Mouse (Mus musculus) right cerebral cortex, postnatal 36 days (tissue): ENCODE measurements at regions not wholly inside any gene's neighbourhood (a gene's known extent, or its start where the extent isn't known, plus 50 kb on each side); places are given as distances from the start of the nearest gene placed in this dataset.
"Not testable (repeated sequence)": the region's sequence is repeated elsewhere in the genome, so short reads cannot be mapped to it uniquely, and the experiment has no call there.

ENCODE experiments used
- DNase-seq, 2 experiments: peaks; one replicate each; pipeline ENCODE4 v3.0.0; 2022; ENCODE audit warnings: low spot score in 2 of 2, mixed read lengths in 1 of 2

DNA sequence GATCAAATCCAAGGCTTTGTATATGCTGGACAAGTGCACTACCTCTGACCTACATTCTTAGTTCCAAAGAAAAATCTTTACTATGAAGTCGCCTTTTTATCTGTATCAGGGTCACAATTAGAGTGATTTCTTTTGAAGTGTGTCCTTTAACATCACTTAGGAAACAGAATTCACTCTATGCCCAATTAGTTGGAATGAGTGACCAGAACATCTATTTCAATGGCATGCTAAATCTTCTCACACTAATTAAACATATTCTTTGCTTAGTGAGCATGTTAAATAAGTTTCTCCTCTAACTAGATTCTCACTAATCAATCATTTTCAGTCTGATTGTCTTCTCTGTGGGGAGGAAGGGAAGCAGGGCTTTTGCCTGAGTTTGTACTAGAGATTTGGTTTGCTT lies 84.9 kb downstream of the Arl6ip6 start:
- DNase-seq: no peak

- no peak for DNase-seq
Measured at GRCm38 (mm10) chr2:53301712-53302423, 110.3 kb downstream of the Arl6ip6 start.

- DNase-seq: peak in 1 of 2 experiments; percentile 0
Measured at GRCm38 (mm10) chr2:53330680-53331079, 139.2 kb downstream of the Arl6ip6 start.

DNA sequence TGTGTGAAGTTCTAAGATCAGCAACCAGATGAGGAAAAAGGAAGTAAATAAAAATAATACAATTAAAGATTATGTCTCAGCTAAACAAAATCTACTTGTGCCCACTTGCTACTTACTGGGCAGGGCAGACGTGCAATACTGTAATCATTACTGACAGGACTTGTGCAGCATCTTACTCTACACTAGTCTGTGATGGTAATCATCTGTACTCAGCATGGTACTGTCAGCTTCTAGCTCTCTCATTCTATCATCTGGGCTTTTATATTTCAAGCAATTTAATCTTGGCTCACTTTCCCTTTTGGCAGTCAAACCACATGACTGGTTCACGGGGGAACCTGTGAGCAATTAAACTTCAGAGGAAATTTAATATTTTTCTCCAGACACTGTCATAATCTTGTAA lies 167.5 kb downstream of the Arl6ip6 start:
- DNase-seq: no peak

- DNase-seq: peak in 1 of 2 experiments; percentile 9
Measured at GRCm38 (mm10) chr2:53382348-53382747, 190.8 kb downstream of the Arl6ip6 start.

DNA sequence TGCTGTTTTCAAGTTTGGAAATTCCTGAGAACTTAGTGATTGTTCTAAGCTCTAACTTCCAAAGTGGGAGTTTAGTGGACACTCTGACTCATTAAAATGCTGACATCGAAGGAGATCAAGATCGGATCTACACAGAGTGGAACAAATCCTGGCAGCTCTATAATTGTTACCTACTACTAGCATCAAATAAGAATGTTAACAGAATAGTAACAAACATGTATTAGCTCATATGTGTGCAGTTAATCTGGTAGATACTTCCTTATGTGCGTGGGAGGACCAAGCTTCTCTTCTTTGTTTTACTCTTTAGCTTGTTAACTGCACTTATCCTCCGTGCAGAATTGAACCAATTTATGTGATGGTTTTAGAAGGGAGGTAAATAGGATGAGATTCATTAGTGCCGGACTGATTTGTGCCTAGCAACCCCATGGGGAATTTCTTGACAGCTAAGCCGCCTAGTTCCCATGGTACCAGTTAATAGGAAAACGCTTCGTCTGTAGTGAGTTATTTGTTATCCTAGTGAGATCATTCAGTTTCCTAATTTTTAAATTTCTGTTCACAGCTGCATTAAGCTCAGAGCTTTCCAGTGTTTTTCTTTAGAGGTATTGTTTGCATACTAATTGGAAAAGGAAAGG lies 193.1 kb downstream of the Arl6ip6 start:
- no peak for DNase-seq

GRCm38 (mm10) chr2:53388652-53389051 lies 197.1 kb downstream of the Arl6ip6 start:
- DNase-seq: no peak

DNA sequence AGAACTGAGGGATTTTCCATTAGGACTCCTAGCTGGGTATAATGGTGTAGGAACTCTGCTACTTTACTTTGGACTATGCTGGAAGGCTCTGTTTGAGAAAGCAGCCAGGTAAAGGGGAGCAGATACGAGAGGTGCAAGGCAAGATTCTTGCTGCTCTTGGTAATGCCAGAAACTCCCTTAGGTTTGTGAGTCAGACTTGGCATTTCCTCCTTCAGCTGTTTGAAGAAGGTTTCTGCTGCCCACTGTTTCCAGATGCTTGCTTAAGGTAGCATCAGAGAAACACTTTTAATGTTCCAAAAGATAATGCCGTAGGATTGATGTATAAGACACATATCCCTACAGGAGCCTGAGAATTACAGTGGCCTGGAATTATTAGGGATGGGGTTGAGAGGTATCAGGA lies 222.9 kb downstream of the Arl6ip6 start:
- DNase-seq: no peak

GRCm38 (mm10) chr2:53437046-53437815 lies 245.7 kb downstream of the Arl6ip6 start:
- no peak for DNase-seq

DNA sequence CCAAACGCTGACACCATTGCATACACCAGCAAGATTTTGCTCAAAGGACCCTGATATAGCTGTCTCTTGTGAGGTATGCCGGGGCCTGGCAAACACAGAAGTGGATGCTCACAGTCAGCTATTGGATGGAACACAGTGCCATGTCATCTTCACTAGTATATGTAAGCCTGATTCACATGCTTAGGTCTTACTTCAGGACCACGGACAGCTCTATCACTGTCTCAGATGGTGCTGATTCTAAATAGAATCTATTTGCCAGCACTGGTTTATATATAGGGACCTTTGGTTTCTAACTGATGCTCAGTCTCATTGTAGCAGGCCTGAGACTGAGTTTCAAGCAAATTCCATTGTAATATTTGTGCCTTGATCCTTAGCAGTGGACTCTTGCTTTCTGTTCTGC lies 248.8 kb downstream of the Arl6ip6 start:
- DNase-seq: not testable (repeated sequence)

DNA sequence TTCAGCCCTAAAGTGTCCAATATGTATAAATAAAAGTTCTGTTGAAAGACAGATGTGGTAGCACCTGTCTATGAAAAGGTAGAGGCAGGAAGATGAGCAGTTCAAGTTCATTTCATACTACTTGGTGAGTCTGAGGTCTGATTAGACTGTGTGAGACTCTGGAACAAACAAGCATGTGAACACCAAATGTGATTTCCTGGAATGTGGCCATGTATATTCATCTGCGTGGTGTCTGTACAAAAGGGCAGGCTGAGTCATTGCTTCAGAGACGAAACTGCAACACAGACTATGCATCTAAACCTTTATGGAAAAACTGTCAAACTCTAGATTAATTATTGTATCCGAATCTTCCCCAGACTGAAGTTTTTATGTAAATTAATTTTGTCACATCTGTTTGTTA lies 268.7 kb downstream of the Arl6ip6 start:
- DNase-seq: no peak

- no peak for DNase-seq
Measured at GRCm38 (mm10) chr2:53474455-53474854, 282.9 kb downstream of the Arl6ip6 start.

- DNase-seq: not testable (repeated sequence)
Measured at GRCm38 (mm10) chr2:53479051-53479450, 287.5 kb downstream of the Arl6ip6 start.

- no peak for DNase-seq
Measured at GRCm38 (mm10) chr2:53488301-53488700, 296.8 kb downstream of the Arl6ip6 start.

DNA sequence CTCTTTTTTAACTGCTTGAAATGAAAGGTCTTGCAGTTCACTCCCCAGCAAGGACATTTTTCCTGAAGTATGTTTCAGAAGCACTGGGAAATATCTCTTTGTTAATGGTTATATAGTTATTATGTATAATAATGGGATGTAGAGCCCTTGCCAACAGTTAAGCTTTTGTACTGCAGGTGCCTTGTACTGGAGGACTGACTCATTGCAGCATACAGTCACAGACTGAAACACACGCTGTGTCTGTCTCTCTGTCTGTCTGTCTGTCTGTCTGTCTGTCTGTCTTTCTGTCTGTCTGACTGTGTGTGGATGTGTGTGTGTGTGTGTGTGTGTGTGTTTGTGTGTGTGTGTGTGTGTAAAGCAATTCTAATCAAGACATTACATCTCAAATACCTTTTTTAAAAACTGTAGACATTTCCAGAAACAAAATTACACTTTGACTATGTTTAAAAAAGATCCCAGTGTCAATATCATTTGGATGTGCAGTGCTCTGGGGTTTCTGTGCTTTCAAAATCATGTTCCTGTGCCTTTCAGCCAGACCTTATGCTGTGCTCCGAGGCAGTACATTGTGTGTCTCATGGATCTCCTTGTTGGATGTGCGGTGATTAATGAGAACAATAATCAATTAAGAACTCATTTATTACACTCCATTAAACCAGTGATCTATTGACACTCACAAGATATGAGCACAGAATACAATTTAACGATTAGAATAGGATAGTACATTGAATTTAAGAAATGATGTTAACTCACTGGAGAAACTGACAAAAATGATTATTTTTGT lies 299.5 kb downstream of the Arl6ip6 start:
- DNase-seq: no peak

- DNase-seq: no peak
Measured at GRCm38 (mm10) chr2:53492788-53493187, 301.3 kb downstream of the Arl6ip6 start.

DNA sequence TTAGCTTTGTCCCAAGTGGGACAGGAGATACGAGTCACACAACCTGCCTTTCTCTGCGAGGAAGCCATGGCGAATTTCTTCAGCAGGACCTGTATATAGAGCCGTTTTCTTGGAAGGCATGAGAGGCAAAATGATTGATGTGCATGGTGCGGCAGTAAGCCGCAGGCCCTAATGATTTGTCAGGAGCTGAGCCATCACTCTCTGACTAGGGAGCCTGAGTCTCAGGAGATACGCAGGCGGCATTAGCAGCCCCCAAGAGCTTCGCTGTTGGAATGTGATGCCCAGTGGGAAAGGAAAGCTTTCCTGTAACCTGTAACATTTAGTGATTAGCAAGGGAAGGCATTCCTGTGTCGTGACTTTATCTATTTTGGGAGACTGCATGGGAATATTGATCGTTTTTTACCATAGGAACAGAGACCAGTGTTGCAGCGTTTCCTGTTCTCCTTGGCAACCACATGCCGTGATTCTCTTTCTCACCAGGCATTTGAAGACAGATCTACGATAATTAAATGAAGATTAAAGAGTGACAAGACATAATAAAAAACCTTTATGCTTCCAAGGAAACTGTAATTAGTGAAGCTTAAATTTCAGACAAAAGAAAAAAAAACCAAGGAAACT lies 310.2 kb downstream of the Arl6ip6 start:
- DNase-seq: no peak

- no peak for DNase-seq
Measured at GRCm38 (mm10) chr2:53502275-53502667, 310.7 kb downstream of the Arl6ip6 start.

DNA sequence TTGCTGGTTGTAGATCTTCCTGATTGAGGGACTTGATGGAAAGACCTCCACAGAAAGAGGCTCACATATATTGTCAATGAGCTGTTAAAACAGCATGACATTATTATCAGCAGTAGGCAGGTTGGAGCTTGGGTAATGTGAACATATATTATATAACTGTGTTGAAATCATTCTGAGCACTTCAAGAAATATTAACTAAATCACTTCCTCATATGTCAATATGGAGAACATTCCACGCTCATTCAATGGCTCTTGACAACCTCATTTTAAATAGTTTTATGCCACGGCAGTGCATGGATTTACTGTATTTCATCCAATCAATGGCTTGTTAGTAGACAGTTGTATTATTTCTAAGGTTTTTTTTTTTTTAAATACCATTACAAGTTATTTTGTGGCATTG lies 350.6 kb downstream of the Arl6ip6 start:
- DNase-seq: no peak

DNA sequence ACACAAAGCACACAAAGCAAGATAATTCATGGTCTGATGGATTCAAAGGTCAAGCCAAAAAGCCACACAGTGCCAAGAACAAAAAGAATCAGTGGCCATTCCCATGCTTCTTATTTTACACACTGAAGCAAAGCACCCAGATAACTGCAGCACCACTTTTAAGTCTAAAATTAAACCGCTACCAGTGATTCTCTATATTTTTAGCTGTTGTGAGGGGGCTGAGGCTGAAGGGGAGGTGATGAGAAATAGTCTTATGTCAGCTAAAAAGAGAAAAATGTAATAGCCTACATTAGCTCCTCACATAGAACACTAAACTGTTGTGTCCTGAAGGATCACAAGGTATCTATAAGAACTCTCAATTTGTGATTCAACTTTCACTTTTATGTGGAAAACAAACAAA lies 382.5 kb downstream of the Arl6ip6 start:
- DNase-seq: no peak

- no peak for DNase-seq
Measured at GRCm38 (mm10) chr2:53605829-53606228, 414.3 kb downstream of the Arl6ip6 start.
